Mouse (Mus musculus) hematopoietic stem cell, adult 5-6 weeks (primary cell): ENCODE data around the gene Tbx3. TPM values are rescaled to one million over a fixed set of nuclear protein-coding genes. Genes with fewer than 3 reads are reported as not detected.

Experiments
- ATAC-seq, 2 experiments: fragments of 125-278 bp in 1 of 2; replicated peaks in 1 of 2; 2 replicates each; pipeline ENCODE4 v1.8.0; 2016 to 2017; ENCODE audit warnings: inconsistent platforms in 2 of 2, mild to moderate bottlenecking in 2 of 2, moderate number of reproducible peaks in 2 of 2, low read depth in 1 of 2, moderate TSS enrichment in 1 of 2; ENCODE audit not compliant: low FRiP score in 2 of 2, poor library complexity in 2 of 2, severe bottlenecking in 2 of 2, insufficient read depth in 1 of 2, low TSS enrichment in 1 of 2
- total RNA-seq: library from RNA; stranded (forward); fragments of 172-1452, 232-1000 nt; gene quantifications from 2 replicates; pipeline ENCODE4 v1.2.3, GENCODE M21; 2017

The Tbx3 gene
- total RNA-seq, 1 experiment from 2014 or later = not detected

DNA sequence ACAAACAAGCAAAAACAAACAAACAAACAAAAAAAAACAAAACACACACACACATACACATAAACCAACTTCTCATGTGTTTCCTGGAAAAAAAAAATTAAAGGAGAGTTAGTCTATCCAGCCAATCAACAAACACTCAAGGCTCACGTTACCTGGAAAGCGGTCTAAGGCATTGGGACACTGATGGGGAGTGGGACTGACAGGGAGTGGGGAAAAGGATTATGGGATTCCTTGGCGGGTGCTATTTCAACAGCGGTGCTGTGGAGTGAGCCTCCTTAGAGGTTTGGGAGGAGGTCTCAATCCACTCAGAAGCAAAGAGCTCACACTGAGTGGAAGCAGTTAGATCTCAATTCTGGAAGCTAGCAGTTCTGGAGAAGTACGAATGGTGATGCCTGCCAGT lies 12.1 kb upstream of the Tbx3 start:
- no peak for ATAC-seq

DNA sequence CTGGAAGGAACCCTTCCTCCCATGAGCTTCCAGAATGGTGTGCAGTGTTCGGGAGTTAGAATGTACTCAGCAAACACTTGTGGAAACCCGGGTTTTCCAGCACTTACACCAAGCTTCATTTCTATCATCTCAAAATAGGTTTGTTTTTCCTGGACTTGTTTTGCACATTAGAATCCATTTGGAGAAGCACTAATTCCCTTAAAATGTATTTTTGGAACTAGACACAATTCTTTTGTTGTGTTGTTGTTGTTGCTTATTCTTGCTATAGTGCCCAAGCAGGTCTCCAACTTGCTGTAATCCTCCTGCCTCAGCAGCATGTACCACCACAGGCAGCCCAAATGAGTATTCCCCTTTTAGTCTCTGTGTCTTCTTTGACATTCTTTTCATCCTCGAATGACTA lies 11.4 kb upstream of the Tbx3 start:
- no peak for ATAC-seq

- no peak for ATAC-seq
These were observed 9.7 kb upstream of the Tbx3 start for GRCm38 (mm10) chr5:119660526-119661410.

- ATAC-seq = no peak
These were observed 9.0 kb upstream of the Tbx3 start for GRCm38 (mm10) chr5:119661474-119661873.

GRCm38 (mm10) chr5:119662326-119662725 lies 8.1 kb upstream of the Tbx3 start:
- ATAC-seq = no peak

- no peak for ATAC-seq
These were observed 7.7 kb upstream of the Tbx3 start for GRCm38 (mm10) chr5:119662731-119663130.

GRCm38 (mm10) chr5:119663241-119663640 lies 7.2 kb upstream of the Tbx3 start:
- ATAC-seq = no peak

DNA sequence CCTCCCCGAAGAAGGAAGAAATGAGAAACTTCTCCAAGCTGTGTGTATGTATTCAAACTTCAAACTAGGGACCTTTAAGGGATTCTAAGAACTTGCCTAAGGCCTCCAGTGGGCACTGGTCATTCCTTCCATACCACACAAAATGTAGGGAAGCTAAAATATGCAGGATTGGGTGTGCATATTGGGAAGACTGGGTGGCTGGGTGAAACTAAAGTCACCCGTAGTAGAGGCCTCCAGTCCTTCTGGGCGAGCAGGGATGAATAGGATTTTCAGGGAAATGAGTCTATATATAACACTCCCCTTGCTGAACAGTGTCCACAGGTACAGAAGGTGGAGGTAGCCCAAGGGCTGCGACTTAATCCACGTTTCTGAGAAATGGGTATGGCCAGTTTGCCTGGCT lies 6.7 kb upstream of the Tbx3 start:
- ATAC-seq = no peak

DNA sequence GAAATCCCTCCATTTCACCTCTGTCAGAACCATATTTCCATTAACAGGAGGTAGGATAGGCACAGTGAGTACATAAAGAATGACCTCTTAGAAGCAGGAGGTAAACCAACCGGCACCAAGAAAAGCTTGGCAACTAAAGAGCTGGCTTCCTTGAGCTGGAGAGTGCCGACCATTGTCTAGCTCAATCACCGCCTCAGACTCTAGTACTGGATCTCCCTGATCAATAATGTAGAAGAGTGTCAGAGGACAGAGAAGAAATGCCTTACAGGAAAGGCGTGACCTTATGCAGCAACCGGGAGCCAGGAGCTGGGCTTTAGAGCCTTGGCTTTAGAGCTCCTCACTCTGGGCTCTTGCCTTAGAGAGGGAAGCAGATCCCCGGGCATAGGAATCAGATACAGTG lies 4.7 kb upstream of the Tbx3 start:
- ATAC-seq = no peak

GRCm38 (mm10) chr5:119667356-119667940 lies 3.0 kb upstream of the Tbx3 start:
- ATAC-seq = no peak

GRCm38 (mm10) chr5:119668191-119668912 lies 2.1 kb upstream of the Tbx3 start:
- ATAC-seq = no peak

GRCm38 (mm10) chr5:119668913-119669411 lies 1.5 kb upstream of the Tbx3 start:
- no peak for ATAC-seq

DNA sequence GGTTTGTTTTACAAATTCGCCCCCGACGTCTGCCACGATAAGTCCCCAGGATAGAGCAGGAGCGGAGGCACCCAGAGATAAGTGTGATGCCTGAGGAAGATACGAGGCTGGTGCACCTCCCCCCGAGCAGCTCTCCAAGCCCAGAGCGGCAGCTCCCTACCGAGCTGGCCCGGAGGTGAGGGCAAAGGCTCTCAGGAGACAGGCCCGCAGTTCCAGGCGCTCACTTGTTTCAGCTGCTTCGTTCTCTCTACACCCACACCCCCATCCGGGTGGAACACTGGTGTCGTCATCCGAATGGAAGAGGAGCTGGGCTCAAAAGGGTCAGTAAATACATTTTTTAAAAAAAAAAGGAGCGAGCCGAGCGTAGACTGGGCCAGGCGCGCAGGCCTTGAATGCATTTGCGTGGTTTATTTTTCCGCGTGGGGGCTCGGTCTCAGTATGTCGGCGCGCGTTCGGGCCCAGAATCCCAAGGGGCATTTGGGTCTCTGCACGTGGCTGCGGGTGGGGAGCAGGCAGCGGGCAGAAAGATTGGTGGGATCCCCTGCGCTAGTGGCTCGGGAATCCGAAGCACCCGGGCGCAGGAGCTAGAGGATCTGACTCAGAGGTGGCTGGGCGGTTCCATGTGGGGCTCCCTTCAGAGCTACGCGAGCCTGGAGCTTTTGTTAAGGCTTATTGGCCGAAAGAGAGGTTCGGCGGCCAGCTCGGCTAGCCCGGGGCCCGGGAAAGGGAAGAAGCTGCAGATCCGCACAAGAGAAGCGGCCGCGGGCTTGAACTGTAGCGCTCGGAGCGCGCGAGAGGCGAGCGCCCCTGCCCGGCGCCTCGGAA lies 516 bp upstream of the Tbx3 start:
- no peak for ATAC-seq

- ATAC-seq = no peak
These were observed 794 bp downstream of the Tbx3 start for GRCm38 (mm10) chr5:119671124-119671801.

- no peak for ATAC-seq
These were observed 1.5 kb downstream of the Tbx3 start for GRCm38 (mm10) chr5:119671965-119672347.

GRCm38 (mm10) chr5:119672348-119672983 lies 2.0 kb downstream of the Tbx3 start:
- no peak for ATAC-seq
